Mouse (Mus musculus) gastrocnemius, adult 8-10 months (tissue): ENCODE measurements around the gene Wipf2. TPM values are rescaled to one million over a fixed set of nuclear protein-coding genes. Genes with fewer than 3 reads are reported as not detected.
"Not testable (repeated sequence)": the region's sequence is repeated elsewhere in the genome, so short reads cannot be mapped to it uniquely, and the experiment has no call there.

ENCODE experiments used
- DNase-seq, 2 experiments: peaks; one replicate each; pipeline ENCODE4 v3.0.0; 2022; ENCODE audit warnings: low spot score in 2 of 2
- total RNA-seq, 4 experiments: library from RNA; stranded (reverse); gene quantifications; 2 replicates each; pipeline ENCODE4 v1.2.4; 2022

Wipf2 gene
- total RNA-seq, 4 experiments from 2014 or later: 5.0 to 9.1 (median 7.7) TPM

DNA sequence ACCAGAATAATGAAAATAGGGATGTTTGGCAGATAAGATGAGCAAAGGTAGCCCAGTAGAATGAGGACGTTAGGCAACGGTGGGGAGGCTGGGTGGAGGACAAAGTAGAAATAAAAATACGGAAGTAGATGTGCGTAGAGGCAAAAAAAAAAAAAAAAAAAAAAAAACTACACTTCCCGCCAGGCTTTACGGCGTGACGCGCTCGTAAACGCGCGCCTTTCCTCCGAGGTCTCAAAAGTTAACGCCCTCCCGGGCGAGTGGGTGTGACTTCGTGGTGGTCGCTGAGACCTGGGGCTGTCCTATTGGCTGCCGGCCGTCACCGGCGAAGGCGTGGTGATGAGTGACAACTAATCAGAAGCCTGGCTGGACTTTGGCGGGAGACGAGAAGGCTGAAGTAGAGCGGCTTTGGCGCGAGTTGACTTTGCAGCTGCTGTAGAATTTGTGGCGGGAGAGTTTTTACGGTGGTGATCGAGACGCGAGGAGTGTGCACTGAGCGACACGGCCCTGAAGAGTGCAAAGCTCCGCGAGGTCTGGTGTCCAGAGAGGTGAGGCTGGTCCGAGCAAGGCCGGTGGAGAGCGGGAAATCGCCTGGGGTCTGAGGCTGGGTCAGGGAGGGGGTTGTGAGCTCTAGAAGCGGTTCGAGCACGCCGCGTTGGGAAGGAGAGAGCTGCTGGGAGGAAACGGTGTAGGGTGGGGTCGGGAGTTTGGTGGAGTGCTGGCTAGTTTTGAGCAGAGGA is 44.2 kb downstream of the Wipf2 start, which contains the start of gene Cdc6:
Gene Cdc6, plus strand, starts transcription at position 365 of the 737 bp plus-strand sequence.
- peak; percentile 92 to 96 for DNase-seq

DNA sequence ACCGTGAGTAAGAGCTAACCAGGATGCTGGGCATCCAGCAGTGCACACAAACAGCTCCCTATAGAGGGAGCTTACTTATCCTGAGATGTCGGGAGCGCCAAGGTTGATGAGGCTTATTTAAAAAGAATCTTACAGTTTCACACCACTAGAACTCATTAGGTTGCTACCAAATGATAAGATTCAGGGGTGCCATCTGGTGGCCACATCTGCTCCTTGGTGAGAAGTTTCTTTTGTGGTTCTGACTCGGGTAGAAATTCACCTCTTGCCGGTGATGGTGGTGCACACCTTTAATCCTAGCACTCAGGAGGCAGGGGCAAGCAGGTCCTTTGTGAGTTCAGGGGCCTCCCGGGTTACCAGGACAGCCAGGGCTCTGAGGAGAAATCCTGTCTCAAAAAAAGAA is 46.2 kb downstream of the Wipf2 start:
- DNase-seq: peak; percentile 31 to 52

DNA sequence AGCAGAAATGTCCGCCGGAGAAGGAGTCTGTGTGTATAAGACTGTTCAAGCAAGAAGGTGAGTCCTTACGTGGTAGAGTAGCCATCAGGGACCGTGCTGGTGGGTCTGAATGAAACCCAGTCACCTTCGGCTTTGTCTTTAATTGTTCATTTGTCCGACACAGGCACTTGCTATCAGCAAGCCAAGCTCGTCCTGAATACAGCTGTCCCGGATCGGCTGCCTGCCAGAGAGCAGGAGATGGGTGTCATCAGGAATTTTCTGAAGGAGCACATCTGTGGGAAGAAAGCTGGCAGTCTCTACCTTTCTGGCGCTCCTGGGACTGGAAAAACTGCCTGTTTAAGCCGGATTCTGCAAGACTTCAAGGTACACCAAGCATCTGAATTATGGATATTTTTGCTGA is 47.0 kb downstream of the Wipf2 start:
- DNase-seq: no peak

DNA sequence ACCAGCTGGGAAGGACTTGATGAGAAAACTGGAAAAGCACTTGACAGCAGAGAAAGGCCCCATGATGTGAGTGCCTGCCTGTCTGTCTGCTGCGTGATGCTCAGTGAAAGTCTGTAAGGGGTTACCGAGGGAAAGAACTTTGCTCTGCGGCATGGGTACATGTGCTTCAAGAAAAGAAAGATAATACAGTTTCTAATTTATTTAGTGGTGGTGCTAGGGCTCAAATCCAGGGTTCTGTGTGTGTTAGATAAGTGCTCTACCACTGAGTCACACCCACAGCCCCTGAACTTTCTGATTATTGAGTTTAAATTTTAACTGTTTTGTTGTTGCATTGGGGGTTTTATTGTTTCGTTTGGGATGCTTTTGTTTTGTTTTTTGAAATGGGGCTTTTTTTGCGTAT is 48.1 kb downstream of the Wipf2 start:
- no peak for DNase-seq

DNA sequence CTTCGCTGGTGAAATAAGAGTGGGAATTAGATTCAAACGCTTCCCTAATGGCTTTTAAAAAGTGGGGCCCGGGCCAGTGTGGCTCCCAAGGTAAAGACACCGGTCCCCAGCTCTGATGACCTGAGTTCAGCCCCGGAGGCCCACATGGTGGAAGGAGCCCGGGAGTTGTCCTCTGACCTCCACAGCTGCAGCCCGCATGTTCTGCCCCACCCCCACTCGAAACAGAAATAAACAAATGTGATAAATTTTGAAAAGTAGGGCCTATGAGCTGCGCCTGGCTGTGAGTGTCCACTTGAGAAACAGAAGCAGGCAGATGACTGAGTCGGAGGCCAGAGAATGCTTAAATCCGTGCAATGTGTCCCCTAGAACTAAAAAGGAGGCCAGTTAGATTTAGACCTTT is 50.8 kb downstream of the Wipf2 start:
- no peak for DNase-seq

DNA sequence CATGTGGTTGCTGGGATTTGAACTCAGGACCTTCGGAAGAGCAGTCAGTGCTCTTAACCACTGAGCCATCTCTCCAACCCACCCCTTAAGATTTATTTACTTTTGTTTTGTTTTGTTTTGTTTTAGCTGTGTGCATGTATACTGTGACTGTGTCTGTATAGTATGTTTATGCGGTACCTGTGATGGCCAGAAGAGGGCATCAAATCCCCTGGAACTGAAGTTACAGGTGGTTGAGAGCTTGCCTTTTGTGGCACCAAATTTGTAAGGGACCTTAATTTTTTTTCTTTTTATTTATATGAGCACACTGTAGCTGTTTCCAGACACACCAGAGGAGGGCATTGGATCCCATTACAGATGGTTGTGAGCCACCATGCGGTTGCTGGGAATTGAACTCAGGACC is 52.9 kb downstream of the Wipf2 start:
- DNase-seq: not testable (repeated sequence)

DNA sequence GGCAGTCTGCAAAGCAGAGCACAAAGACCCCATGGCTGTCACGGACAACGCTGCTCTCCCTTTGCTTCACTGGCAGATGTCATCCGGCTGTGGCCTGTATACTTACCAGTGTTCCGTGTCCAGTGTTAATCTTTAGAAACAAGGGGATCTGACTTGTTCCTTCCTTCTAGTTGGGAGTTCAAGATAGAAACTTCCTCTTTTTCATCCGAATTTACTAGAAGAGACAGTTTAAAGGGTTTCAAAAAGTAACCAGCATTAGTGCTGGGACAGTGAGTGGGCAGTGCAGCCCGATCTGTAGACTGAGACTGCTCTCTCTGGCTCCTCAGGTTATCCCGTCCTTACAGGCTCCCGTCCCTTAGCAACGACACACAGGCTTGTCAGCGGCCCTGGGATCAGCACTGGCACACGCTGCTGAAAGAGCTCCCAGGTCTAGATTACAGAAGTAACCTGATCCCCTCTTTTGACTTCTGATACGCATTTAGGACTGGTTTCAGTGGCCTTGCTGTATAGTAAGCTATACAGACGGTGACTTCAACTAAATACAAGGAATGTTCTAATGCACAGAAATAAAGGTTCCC is 54.1 kb downstream of the Wipf2 start:
- no peak for DNase-seq

DNA sequence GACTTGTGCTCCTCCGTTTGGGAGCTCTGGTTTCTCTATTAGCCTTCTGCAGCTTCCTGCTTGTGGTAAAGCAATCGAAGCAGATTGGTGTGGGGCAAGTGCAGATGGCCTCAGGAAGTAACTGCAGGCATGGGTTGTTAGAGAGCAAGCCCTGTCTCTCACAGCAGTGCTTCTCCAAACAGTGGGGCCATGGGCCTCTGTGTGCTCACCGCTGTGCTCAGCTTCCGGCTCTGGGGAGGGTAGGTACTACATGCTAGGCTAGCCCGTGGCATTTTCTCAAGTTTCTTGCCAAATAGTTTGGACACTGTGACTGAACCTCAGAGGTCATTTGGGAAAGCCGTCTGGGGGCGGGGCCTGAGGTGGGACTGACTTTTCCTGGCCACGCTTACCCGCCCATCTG is 54.8 kb downstream of the Wipf2 start:
- peak in 1 of 2 experiments; percentile 46 for DNase-seq

DNA sequence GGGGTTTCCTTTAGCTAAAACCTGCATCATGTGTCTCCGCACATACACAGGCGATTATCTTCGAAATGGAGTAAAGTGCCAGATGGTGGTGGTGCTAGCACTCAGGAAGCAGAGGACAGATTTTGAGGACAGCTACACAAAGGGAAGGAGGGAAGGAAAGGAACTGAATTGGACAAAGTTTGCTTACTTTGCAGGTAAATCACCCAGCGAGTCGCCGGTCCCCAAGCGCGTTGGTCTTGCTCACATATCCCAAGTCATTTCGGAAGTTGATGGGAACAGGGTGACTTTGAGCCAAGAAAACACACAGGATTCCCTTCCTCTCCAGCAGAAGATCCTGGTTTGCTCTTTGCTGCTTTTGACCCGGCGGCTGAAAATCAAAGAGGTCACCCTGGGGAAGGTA is 55.6 kb downstream of the Wipf2 start:
- no peak for DNase-seq

DNA sequence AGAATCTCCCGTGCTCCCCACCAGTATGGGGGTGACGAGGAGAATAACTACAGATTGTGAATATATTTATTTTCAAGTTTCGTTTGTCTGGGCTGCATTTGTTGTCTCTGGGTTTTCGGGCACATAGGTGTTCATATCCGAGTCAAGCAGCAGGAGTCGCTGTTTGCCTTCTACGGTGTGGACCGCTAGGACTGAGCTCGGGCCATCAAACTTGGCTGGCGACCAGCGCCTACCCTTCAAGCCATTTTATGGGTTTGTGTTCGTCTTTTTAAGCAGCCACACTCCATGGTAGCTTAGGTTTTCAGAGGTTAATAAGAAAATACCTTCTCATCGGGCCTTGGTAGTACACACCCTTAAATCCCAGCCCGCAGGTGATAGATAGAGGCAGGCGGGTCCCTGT is 58.4 kb downstream of the Wipf2 start:
- peak in 1 of 2 experiments; percentile 42 for DNase-seq

DNA sequence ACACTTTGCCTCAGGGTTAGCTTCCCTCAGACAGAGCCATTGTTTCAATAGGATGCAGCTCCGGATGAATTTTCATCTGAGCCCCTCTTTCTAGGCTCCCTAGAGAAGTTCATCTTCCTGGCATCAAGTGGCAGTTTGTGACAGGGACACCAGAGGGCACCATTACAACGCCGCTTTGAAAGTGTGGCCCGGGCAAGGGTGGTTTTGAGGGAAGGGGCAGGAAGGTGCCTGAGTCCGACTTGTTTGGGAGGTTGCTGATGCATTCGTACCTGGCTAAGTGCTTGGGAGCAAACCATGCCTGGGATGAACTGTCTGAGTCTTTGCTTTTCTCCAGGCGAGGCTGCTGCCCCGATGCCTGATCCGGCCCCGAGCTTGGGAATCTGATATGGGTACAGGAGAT is 58.9 kb downstream of the Wipf2 start:
- not testable (repeated sequence) for DNase-seq

DNA sequence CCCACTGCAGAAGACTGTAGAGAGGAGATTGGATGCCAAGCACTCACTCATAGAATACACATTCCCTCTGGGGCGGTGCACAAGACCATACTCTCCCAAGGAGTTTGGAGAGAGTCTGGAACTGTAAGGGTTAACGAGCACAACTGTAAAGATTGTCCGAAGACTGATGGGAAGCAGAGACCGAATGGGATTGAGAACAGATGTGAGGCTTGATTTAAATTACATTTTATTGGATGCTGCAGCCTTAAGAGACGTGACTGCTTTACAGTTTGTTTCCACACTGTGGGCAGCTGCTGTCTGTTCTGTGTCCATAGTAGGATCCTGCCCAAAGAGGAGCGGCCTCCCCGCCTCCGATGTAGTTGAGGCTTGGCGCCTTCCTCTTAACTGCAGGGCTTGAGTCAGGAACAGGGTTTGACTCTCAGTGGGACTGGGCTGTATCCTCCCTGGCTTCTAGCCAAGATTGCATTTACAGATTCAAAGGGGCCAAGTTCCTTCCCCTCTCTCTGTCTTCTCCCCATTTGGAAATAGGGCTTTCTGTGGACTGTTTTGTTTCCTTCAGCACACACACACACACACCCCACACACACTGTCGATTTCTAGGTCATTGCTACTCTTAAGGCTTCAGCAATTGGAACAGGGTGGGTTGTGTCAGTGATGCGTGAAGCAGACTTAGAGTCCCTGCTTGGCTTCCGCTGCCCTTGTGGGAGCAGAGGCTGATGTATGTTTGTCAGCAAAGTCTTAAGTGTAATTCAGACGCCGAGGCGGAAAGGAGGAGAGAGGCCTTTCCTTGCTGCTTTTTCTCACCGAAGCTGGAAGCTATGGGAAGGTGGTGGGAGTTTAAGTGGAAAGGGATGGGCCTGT is 59.6 kb downstream of the Wipf2 start:
- not testable (repeated sequence) for DNase-seq

DNA sequence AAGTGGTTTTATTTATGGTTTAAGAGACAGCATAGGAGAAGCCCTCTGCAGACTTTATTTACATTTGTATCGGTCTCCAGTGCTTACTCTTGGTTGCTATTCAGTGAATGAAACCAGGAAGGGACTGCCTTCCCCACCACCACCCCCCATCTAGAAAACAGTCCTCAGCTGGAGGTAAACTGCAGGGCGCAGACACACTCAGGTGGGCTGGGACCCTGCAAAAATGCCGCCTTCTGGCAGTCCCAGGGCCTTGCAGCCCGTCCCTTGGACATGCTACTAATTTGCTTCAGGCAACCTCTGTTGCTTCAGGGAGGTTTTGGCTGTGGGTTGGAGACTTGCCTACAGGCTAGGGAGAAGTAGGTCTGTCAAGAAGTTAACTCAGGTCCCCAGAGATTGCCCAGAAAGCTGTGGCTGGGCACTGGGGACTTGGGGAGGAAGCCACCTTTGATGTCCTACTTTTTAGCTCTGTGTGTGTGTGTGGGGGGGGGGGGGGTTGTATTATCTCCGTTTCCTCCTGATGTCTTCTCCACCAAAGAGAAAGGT is 61.3 kb downstream of the Wipf2 start:
- DNase-seq: no peak

DNA sequence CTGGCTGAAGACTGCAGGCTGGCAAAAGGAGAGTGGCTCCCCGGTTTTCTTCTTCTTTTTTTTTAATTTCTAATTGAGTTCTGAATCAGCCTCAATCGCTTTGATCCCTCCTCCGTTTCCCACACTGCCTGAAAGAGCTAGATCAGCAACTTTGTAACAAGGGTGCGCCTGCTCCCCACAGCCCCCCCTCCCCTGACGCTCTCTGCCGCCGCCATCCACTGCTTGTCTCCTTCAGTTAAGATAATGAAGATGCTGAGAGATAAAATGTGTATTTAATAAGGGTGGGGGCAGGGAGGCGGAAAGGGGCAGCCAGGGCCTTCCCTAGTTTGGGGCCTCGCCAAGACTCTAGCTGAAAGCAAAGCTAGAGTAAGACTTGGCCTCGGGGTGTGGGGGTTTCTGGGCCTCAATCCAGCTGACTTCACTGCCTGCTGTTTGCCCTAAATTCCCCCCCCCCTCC is 61.9 kb downstream of the Wipf2 start:
- DNase-seq: no peak

DNA sequence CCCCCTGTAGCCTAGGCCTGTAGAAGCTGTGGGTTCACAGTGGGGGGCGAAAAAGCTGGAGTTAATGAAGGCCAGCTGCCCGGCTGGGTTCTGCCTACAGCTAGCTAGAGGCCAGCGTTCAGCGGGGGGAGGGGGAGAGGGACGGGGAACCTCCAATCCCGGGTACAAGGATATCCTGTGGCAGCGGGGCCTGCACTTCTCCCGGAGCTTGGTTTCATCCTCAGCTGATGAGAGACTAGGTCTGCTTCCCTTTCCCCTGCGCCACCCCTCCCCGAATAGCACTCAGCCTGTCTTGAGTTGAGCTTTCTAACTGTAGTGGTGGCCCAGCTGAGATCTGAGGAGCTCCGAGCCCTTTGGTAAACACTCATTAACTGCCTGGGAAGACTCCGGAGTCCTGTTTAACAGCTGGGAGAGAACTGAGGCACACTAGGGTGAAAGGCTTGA is 62.5 kb downstream of the Wipf2 start:
- DNase-seq: no peak

DNA sequence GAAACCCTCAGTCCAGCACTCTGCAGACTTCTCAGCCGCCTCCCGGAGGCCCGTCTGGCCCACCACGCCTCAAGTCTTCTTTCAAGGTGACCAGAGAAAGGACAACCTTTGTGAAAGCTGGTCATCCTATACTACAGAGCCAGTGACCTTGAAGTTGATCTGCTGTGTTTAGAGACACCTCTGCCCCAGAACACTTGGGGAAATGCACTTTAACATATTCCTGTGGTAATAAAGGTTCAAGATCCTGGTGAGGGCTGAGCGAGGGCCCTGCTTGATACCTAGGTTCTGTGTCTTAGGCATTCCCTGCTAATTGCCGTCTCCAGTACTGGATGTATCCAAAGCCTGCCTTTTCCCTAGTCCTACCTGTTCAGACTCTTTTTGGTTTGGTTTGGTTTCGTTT is 63.1 kb downstream of the Wipf2 start:
- no peak for DNase-seq

DNA sequence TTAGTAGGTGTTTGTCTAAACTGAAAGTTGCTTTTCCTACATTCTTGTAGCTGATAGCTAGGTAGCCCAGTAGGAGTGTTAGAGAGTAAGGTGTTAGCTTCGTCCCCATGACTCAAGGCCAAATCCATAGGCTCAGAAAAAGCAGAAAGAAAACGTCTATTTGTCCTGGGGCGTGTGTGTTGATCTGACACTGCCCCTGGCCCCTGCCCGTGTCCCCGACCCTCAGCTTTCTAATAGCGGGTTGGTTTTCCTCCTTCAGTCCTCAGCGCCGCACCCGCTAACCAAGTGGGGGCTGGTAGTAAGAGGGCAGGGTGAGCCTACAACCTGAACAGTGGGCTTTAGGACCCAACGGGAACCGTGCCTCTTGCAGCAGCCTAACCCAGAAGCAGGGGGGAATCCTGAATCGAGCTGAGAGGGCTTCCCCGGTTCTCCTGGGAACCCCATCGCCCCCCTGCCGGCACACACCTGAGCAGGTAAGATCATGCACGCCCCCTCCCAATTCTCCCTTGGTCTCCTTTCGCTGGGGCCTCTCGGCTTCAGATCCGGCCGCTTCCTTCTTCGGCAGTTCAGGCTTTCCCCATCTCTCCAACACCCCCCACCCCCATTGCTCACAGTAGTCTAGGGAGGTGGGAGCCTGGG is 64.1 kb downstream of the Wipf2 start, which contains the start of gene Rara:
Gene Rara, plus strand, starts transcription at position 381 of the 639 bp plus-strand sequence.
- DNase-seq: no peak

DNA sequence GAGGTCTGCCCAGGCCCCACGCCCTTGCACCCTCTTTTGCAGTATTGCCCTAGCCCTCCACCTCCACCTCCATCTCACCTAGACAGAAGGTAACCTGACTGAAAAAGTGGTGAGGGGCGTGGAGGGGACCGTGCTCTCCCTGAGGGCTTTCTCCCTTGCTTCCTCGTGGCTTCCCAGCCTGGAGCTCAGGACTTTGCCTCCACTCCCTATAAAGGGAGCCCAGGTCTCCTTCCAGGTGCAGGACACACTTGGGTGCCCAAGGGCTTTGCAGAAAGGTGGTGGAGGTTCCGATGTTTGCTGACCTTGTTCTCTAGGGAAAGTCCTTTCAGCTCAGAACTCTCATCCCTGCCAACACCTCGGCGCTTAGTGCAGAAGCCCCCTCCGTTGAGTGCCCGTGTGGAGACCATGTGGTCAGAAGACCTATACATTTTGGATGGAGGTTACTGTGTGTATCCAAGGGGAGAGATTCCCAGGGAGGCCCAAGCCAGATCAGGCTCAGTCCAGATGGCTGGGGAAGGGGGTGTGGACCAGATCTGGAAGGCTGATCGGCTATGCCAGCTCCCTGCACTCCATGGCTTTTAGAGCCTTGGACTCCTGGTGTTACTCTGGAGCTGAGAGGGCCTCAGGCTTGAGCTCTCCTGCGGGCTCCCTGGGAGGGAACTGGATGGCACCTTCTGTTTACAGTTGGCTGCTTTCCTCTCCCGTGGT is 64.9 kb downstream of the Wipf2 start:
- DNase-seq: no peak

DNA sequence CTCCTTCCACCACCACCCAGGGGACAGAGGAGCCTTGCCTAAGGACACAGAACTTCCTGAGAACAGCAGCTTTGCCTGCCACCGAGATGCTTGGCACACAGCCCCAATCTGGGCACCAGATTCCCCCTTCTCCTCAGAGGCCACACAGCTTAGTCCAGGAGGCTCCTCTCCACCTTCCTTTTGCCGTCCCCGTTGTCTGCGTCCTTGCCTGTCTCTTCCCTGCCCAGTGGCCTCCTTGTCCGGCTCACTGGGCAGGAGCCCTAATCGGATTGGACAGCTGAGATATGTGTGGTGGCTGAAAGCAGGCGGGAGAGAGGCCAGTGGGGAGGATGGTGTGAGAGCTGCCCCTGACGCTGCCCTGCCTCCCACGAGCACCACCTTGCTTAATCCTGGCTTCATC is 66.1 kb downstream of the Wipf2 start:
- no peak for DNase-seq

DNA sequence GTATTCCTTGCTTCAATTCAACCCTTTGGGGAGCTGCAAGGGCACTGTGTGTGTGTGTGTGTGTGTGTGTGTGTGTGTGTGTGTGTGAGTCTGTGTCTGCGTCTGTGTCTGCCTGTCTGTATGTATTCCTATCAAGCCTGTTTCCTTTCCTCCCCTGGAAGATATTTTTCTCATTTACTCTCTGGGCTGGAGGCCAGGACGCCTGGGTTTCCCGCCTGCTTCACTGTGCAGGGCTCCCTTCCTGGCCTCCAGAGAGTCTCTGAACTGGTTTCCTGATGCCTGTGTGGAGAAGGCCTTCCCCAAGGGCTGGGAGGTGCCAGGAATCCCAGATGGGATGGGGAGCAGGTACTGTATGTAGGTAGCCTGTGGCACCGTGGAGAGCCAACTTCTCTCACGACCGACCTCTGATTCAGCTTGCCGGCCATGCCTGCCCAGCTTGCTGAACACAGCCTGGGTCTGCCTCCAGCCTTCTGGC is 66.7 kb downstream of the Wipf2 start:
- no peak for DNase-seq
